Mouse (Mus musculus): ENCODE data around the gene Usp22.
"Not testable (repeated sequence)": the region's sequence is repeated elsewhere in the genome, so short reads cannot be mapped to it uniquely, and the experiment has no call there.

Gene Usp22

DNA sequence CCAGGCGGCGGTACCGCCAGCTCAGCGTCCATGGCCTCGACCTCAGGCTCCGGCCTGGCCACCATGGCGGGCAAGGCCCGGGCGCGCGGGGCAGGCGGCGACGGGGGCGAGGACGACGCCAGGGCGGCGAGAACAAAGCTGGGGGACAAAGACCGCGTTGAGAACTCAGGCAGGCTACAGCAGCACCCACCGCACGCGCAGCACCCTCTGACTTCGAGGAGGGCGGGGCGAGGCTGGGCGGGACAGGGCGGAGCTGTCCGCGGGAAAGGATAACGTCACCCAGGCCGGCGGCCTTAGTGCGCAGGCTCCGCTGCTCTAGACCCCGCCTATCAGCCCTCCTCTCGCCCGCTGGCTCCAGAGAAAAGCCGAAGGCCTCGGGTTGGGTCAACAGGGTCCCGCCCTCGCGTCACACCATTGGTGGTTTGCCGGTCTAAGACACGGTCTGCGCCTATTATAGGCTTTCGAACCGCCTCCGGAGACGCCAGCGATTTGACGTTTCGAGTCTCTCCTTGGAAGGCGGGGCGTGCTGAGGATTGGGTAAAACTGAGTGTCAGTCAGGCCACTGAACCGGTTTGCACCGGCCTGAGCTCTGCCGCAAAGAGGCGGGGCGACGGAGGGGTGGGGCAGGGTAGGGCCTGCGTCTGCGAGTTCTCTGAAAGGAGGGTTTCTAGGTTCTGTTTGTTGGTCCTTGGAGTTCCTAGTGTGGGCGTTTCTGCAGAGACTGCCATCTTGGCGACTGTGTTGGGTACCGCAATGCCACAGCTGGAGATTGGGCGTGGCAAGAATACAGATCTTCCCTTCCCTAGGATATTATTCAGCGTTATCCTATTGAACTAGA, at the start of gene Usp22:
Gene Usp22, minus strand, starts transcription at position 235 of the 838 bp plus-strand sequence.
- DNase-seq (ENCODE audit: low read depth) = peak; percentile 100

DNA sequence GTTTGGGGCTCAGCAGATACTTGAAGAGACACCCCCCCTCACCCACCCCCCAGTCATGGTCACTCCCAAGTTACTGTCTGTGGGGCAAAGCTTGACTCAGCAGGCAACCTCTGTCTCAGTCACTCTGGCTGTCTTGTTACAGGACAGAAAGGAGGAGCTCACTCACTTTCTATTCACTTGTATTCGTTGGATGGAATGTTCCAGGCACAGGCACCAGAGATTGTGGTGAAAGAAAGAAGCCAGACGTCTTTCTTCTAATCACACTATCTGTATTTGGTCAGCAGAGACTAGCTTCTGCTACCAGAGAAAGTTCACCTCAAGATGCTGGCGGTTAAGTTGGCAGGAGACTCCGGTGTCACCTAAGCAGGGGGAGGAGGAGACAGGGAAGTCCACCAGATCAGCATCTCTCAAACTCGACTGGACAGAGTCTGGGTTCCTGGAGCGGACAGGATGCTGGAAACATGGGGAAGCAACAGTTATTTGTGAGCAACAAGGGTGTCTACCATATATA, 49.4 kb upstream of the Usp22 start:
- no peak for DNase-seq (ENCODE audit: low read depth)

DNA sequence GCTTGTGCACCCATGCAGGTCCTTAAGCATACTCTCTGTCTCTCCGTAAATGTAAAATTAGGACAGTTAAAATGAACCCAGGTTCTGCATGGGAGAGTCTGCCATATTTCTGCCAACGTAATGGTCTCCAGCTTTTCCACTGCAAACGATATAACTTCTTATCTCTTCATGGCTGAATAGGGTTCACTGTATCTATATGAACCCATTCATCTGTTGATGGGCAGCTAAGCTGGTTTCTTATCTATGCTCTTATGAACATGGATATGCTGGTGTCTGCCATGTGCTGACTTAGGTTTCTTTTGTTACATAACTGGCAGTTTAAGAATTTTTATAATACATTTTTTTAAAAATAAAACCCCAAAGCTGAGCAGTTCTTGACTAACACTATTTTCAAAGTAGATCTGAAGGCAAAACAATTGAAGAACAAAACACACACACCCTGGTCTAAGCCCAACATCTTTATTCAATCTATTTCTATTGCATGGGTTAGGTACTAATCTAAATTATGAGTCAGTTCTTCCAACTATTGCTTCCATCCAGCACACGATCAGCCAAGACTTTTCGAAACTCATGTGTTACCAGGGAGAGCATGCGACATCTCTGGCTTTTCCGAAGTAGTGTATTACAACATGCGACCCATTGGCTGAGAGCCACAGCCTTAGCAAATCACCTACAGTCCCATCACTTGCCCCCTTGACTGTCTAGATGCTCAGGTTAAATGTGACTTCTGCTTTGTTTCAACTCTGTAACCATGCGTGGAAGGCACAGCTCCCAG, 48.3 kb upstream of the Usp22 start:
- DNase-seq (ENCODE audit: low read depth) = no peak

GRCm38 (mm10) chr11:61222007-61222406, 47.2 kb upstream of the Usp22 start:
- DNase-seq (ENCODE audit: low read depth) = no peak

DNA sequence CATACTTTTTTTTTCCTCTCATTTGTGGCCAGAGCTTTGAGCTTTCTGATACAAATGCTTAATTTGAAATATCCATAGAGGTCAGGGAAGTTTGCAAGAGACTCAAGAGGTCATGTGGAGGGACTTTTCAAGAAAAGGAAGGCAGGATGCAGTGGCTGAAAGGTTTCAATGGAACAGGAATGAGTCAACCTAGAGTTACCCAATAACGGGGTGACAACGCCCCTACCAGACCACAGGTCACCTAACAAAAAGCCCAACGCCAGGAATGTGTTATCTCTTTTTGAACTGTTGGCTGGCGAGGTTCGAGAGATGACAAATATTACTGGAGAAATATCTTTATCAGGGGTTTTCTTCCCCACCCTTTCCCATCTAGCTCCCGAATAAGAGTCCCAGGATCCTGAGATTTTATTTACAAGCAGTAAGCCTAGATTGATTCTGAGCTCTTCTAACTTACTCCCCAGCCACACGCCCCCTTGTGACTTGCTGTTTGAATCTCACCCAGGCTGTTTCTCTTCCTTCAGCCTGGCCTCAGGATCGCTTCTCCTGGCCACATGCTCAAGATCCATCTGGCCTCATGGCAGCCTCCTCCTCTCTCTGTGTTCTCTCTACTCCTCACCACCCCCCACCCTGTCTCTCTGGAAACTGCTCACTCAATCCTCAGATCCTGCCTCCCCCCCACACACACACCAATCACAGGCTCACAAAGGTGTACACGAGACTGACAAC, 45.5 kb upstream of the Usp22 start:
- DNase-seq (ENCODE audit: low read depth) = peak; percentile 59

GRCm38 (mm10) chr11:61215936-61216335, 41.1 kb upstream of the Usp22 start:
- no peak for DNase-seq (ENCODE audit: low read depth)

DNA sequence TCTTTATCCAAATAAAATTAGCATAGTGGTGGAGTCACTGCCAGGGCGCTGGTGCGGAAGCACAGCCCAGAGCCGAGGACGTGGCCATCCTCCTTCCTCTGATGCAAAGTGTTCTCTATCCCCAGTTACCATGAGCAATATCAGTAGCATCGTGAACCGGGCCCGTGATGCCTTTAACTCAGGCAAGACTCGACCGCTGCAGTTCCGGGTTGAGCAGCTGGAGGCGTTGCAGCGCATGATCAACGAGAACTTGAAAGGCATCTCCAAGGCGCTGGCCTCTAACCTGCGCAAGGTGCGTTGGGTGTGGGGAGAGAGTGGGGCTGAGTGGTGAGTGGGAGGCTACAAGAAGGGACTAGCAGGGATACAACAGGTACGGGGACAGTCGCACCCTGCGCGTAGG, 37.2 kb upstream of the Usp22 start:
- DNase-seq (ENCODE audit: low read depth) = no peak

DNA sequence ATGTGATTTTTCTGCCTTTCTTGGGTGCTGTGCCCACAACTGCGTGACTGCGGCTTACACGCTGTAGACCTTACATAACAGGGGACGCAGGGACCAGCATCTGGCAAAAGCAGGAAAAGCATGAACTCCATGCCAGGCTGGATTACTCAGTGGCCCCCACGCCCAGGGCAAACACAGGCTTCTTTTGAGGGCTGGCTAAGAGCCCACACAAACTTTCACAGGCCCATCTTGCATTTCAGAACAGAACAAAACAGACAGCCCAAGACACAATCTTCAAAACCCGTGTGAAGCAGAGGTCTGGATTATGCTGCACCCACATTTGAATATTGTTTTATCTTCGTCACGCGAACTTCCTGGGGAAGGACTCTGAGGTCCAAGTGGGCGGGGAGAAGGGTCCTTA, 33.5 kb upstream of the Usp22 start:
- DNase-seq (ENCODE audit: low read depth) = peak; percentile 28

- DNase-seq (ENCODE audit: low read depth) = peak; percentile 49
Observed at GRCm38 (mm10) chr11:61207487-61208246, 32.8 kb upstream of the Usp22 start, which contains the start of gene Aldh3a1. Aldh3a1 (plus strand) TSS chr11:61207537.

- DNase-seq (ENCODE audit: low read depth) = no peak
Observed at GRCm38 (mm10) chr11:61206136-61206535, 31.3 kb upstream of the Usp22 start.

DNA sequence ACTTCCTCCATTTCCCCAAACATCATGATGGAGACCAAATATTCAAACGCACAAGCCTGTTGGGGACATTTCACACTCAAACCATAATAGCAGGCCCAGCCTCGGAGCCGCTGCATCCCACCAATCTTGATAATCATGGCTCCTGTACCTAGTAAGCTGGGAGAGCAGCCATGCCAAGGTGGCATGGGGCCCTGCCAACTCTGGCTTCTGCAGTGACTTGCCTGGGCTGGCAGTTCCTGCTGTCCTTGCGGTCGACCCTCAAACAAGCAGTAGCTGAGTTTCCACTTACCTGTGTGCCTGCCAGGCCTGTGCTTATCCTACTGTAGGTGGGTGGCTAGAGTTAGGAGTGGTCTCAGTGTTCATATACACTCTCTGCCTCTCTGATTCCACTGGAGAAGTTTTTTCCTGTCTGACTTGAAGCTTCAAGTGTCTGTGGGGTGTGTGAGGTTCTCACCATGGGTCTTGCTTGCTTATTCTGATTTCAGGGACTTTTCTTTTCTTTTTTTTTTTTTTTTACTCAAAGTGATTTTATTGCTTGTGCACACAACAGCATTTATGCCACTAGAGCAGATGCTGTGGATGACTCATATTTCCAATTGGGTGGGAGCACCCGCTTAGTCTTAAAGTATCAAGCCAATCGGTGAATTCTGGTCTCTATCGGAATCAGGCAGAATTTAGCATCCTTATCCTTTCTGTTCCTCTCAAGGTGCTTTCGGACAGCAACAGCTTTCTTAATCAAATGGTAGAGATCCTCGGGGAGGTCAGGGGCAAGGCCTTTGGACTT, 30.5 kb upstream of the Usp22 start:
- no peak for DNase-seq (ENCODE audit: low read depth)

GRCm38 (mm10) chr11:61202810-61203209, 28.0 kb upstream of the Usp22 start:
- no peak for DNase-seq (ENCODE audit: low read depth)

- DNase-seq (ENCODE audit: low read depth) = no peak
Observed at GRCm38 (mm10) chr11:61202186-61202585, 27.3 kb upstream of the Usp22 start.

- no peak for DNase-seq (ENCODE audit: low read depth)
Observed at GRCm38 (mm10) chr11:61199620-61200362, 24.9 kb upstream of the Usp22 start.

GRCm38 (mm10) chr11:61197935-61198334, 23.1 kb upstream of the Usp22 start:
- no peak for DNase-seq (ENCODE audit: low read depth)

DNA sequence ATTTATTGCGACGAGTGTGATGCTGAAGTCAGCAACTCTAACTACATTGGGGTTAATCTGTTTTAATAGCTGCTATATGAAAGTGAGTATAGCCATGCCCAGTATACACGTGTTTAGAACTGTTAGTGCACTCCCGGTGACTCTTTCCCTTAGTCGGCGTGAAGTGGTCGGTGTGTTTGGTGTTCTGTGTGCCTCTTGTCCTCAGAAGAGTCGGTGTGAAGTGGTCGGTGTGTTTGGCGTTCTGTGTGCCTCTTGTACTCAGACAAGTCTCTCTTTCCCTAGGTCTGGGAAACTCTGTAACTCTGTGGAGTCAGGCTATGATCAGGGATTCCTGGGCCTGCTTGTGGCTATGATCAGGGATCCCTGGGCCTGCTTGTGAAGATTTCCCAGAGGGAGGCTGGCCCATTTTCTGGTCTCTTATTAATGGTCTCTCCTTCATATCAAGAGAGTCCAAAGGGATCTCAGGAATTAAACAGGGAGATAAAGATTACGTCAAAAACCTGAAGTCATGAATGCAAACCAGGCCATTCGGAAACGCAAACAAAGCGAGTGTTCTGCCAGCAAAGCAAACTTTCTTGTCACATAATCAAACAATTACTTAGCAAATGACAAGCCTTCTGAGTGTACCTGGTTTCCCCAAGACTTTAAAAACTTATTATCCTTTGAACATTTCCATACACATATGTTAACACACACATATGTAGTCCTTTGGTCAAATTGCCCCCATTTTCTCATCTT, 21.9 kb upstream of the Usp22 start:
- DNase-seq (ENCODE audit: low read depth) = no peak

DNA sequence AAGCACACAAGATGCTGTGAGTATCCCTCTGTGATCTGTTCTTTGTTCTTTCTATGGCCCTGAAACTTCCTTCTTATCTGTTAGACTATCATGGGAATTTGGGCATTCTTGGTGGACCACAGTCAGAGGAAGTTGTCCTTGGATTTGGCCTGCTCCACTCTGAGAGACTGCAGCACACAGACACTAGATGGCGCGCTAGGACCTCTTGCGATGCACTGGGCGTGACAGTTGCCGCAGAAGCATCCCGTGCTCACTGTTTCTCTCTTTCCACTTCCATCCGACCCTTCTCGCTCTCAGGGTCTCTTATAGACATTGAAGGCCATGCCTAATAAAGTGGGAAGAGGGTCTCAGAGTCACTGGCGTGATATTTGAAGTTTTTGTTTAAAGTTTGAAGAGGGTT, 18.5 kb upstream of the Usp22 start:
- peak; percentile 76 for DNase-seq (ENCODE audit: low read depth)

- no peak for DNase-seq (ENCODE audit: low read depth)
Observed at GRCm38 (mm10) chr11:61192779-61193178, 17.9 kb upstream of the Usp22 start.

DNA sequence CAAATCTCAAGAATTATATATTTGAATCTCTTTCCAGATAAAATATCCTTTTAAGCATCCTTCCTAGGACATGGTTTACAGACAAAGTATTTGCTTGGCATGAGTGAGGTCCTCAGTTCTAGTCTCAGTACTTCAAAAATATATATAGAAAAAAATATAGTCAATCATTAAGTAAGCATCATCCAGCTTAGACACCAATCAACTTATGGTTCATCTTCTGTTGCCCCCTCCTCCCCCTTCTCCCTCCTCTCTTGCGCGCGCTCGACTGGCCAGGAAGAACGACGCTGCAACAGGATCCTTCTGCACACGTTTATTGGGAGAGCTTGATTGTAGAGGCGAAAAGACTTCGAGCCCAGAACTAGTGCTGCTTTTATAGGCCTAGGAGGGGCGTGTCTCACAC, 17.3 kb upstream of the Usp22 start:
- not testable (repeated sequence) for DNase-seq (ENCODE audit: low read depth)

Data from 416B (cell line).